Mouse (Mus musculus): ENCODE results near the gene Igf1r. TPM values are rescaled to one million over a fixed set of nuclear protein-coding genes. Genes with fewer than 3 reads are reported as not detected.

The Igf1r gene
- total RNA-seq, 2 experiments from 2014 or later, result 13.5 to 17.1 TPM

DNA sequence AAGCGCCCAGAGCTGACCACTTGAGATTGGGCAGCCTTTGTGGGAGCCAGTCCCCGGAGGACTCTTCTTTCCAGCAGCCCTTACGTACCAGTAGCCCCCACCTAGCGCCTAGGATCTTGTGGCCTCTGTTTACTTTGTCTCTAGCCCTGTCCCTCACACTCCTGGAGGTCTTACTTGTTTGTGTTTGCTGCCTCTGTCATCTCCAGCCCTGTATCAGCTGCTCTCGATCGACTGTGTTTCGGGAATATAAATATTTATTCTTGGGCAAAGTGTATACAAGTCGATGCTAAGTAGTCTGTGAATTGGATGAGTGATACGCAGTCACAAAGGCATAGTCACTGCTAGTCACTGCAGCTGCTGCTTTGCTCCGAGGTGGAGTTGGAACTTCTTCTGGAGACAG lies 147.8 kb downstream of the Igf1r start:
- no peak for ATAC-seq (replicated peaks; ENCODE audit: low FRiP score, poor library complexity, severe bottlenecking)

DNA sequence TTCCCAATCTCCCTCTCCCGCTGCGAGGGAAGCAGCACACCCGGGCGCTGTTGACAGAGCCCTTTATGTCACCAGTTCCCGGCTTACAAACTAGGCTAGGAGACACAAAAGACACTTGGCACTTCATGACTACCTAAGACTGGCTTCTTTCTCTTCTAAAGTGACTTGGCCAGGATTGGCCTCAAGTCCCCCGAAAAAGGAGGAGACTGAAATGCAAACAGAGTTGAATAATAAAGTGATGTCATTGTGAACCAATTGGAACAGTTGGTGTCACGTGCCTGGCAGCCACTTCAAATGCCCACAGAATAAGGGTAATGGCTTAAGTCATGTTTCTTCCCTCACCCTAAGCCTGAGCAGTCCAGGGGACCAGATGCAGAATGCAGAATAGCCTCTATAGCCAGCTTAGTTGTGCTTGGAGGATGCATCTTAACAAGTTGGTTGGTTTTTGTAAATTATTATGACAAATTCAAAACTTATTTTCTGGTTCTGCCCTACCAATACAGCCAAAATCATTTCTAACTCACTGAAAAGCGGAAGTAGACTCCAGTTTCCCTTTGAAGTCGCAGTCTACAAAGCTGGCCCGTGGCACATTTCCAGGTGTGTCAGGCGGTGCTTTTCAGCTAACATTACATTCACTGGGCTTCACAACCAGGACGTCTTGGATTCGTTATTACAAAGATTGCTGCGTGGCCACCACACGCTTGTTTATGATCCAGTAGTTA lies 150.0 kb downstream of the Igf1r start:
- no peak for ATAC-seq (replicated peaks; ENCODE audit: low FRiP score, poor library complexity, severe bottlenecking)

DNA sequence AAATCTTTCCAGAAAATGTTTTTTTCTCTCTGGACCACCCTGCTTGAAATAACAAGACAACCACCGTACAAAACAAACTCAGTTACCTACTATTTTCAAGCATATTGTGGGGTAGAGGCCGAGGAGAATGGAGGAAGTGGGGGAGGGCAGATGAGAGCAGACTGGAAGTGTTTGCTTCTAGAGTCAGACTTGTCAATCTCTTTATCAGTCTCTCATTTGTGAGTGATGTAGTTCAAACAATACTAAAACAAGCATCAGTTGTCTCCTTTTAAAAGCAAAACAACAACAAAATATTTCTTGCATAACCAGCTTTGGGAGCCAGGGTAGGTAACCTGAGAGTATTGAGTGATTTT lies 150.5 kb downstream of the Igf1r start:
- ATAC-seq (replicated peaks; ENCODE audit: low FRiP score, poor library complexity, severe bottlenecking), result no peak

DNA sequence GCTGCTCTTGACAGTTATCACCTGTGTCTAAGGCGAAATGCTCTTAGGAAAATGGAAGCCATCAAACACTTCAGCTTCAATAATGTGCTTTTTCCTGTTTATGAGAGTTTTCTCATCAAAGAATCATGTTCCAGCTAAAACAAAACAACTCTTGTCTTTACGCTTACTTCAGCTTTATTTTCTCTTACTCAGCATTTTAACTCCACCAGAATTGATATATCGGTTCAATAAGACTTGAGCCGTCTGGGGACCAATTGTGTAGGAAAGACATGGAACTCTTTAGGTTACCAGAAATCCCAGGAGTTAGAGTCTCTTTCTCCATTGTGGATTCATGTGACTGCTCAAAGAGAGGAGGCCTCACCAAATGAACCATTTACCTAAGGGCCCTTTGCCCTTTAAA lies 158.9 kb downstream of the Igf1r start:
- no peak for ATAC-seq (replicated peaks; ENCODE audit: low FRiP score, poor library complexity, severe bottlenecking)

DNA sequence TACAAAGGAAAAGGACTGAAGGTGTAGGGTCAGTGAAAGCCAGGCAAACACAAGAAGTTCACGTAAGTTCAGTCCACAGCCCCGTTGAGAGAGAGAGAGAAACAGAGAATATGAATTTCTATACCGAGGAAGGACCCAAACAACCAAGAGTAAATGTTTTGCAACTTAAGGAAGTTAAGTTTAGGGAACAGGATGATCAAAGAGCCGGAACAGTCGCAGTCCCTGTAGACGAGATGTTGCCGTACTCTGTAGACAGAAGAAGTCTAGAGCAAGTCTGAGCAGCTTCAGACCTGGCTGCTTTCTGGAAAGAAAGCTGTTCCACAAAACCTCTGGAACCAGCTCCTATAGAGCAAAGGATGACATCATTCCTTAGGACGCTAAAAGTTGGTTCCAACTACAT lies 160.0 kb downstream of the Igf1r start:
- ATAC-seq (replicated peaks; ENCODE audit: low FRiP score, poor library complexity, severe bottlenecking), result no peak

DNA sequence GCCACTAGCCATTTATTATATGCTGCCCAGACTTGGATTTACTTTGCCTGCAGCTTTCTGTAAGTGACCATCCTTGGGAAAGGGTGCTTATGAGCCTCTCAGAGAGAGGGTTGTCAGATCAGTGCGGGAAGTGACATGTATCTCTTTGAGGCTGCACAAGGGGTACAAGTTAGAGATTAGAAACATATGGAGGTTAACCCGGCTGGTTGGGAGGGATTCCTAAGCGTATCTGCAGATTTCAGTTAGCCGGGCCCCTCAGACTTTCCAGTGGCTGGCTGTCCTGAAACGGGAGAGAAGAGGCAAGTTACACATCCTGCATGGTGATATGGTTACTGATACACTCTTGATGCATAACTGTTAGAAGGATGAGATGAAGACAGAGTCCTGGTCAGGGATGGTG lies 161.7 kb downstream of the Igf1r start:
- ATAC-seq (replicated peaks; ENCODE audit: low FRiP score, poor library complexity, severe bottlenecking), result no peak

DNA sequence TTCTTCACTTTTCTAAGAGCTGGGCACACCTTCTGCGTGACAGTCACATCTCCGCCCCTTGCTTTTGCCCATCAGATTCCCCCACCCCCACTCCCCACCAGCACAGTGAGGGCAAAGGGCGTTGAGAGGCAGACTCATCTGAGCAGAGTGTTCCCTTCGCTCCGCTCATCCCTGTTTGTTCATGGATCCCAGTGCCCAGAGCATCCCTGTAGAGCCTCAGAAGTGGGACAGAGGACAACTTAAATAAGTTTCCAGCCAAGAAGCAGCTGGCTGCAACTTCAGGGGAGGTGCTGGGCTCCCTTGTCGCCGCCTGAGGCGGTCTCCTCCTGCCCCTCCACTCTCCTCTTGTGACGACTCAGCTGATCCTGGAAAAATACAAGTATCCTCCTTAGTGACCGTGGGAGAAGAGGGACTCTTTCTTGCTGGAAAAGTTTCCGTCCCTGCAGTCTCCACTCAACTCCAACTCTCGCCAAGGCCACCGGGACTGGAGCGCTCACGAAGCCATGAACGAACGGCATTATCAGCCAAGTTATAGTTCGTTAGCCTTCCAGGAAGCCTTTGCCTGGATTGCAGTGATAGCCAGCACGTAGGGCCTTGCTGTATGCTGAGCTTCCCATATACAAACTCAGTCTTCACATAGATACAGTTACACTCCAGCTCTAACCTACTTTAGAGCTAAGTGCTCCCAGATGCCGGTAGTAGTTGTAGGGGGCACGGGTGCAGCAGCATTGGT lies 162.5 kb downstream of the Igf1r start:
- ATAC-seq (replicated peaks; ENCODE audit: low FRiP score, poor library complexity, severe bottlenecking), result no peak

DNA sequence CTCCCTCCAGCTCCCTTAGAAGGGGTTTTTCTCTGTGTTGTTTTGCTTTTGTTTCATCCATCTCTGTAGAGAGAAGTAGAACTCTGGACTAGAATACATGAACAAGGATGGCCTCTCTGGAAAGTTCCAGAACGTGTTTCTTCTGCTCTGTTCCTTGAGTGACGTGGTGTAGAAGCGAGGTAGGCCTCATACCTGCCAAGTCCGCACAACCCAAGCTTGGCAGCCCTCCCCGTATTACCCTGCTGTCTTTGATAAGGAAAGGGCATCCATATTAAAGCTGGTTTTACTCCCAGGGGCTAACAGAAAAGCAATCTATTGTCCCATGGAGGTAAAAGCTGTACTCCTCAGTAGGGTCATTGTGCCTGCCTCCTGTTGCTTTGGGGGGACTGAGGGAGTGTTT lies 164.9 kb downstream of the Igf1r start:
- no peak for ATAC-seq (replicated peaks; ENCODE audit: low FRiP score, poor library complexity, severe bottlenecking)

DNA sequence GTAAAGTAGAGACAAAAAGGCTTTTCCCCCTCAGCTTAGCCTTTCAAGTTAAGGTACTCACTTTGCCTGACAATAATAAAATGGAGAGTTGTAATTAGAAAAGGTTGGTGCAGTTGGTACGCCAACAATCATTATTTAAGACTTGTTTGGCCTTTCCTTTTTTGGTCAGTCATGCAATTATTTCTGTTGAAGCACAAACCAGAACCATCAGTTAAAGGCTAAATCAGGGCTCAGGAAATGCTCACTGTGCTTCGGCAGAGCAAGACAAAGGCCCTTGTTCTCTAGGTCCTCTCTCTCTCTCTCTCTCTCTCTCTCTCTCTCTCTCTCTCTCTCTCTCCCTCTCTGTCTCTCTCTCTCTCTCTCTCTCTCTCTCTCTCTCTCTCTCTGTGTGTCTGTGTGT lies 165.4 kb downstream of the Igf1r start:
- ATAC-seq (replicated peaks; ENCODE audit: low FRiP score, poor library complexity, severe bottlenecking), result no peak

DNA sequence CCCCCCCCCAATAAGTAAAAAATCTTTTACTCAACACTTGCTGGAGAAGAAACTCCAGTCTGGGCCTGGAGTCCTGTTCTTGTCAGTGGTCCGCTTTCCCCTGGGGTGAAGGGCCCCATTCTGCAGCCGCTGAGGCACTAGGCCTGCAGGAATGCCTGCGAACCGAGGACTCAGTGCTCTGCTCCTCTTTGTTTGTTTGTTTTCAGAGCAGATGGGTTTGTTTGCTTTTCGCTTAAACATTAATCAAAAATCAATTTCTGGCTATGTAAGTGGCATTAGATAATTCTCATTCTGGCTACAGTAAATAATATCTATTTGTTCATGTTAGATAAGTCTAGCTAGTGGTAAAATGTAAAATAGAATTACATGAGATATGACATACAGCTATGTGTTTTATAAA lies 167.0 kb downstream of the Igf1r start:
- no peak for ATAC-seq (replicated peaks; ENCODE audit: low FRiP score, poor library complexity, severe bottlenecking)

DNA sequence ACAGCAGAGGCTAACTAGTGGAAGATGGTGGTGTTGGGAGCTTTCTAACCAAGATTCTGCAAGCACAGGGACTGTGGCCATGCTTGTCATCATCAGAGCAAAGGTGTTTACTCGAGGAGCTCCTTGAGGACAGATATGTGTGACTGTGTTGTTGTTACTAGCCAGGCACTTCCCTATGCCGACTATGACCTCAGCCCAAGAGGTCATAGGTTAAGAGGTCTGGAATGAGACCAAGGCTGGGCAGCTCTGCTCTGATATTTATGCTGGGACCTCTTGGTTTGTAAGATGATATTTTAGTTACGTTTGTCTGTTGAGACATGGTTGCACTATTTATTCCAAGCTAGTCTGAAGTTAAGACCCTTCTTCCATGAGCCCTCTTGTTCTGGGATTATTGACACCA lies 169.8 kb downstream of the Igf1r start:
- ATAC-seq (replicated peaks; ENCODE audit: low FRiP score, poor library complexity, severe bottlenecking), result no peak

DNA sequence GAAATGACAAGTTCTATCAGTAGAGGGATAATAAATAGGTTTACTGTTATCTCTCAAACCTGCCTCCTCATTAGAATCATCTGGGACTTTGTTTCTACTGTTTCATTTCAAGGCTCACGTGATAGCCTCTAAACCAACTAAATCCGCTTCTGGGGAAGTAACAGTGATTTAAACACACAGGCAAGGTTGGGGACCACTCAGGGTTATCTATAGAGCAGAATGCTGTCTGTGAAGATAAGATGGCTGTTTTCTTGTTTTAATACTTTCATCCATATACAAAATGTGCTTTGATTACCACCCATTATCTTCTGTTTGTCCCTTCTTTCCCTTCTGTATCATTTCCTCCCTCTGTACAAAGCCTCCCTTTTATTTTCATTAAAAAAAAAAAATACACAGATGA lies 172.7 kb downstream of the Igf1r start:
- ATAC-seq (replicated peaks; ENCODE audit: low FRiP score, poor library complexity, severe bottlenecking), result no peak

DNA sequence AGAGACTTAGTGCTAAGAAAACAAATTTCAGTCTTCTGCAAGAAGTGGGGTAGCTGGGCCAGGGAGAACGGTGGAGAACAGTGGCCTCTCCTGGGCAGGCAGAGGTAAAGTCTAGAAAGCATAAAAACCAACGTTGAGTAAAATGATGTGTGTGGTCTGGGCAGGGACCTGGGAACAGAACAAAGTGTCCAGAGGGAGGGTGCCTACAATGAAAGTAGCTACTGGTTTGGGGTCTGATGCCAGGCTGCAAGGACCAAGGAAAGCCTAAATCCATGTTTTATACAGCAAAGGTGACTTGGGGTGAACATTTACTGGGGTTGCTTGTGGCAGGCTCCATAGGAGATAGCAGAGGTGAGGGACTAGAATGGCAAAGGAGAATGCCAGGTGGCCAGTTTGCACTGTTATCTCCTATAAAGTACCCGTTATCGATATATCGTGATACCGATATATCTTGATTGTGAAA lies 175.2 kb downstream of the Igf1r start:
- ATAC-seq (replicated peaks; ENCODE audit: low FRiP score, poor library complexity, severe bottlenecking), result 0 out of 2 replicates have a peak, but pooled peaks have one; percentile 22

DNA sequence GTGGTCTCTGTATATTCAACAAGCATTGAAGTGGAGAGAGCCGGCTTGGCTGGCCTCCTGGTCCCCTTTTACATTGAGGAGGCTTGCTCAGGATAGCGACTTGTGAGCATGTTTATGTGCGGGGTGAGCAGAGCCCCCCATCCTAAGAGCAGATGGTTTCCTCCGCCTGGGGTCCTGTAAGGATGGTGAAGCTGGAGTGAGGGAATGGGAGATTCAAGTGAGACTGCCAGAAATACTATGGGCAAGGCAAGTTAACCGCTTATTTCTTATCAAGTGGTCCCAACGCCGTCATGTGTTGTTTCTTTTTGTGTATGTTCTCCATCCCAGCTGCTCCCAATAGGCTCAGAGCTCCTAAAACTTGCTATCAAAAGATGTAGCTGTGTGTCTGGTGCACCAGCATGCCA lies 175.6 kb downstream of the Igf1r start:
- no peak for ATAC-seq (replicated peaks; ENCODE audit: low FRiP score, poor library complexity, severe bottlenecking)

DNA sequence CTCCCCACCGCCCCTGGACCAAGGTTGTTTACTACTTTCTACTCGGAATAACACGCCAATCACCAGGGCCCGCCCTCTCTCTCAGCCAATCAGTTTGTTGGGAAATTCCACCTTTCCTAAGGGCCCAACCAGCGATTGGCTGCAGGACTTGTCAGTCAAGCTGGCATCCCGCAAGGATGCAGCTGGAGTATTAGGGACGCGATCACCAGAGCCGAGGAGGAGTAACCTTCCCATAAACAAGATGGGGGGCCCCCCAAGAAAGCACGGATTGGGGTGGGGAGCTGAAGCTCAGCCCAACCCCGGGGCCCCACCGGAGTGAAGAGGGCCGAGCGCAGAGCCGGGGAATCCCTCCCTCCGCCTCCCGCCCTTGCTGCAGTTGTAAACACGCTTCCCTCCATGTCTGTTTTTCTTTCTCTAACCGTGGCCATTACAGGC lies 176.5 kb downstream of the Igf1r start:
- ATAC-seq (replicated peaks; ENCODE audit: low FRiP score, poor library complexity, severe bottlenecking), result peak; percentile 90

DNA sequence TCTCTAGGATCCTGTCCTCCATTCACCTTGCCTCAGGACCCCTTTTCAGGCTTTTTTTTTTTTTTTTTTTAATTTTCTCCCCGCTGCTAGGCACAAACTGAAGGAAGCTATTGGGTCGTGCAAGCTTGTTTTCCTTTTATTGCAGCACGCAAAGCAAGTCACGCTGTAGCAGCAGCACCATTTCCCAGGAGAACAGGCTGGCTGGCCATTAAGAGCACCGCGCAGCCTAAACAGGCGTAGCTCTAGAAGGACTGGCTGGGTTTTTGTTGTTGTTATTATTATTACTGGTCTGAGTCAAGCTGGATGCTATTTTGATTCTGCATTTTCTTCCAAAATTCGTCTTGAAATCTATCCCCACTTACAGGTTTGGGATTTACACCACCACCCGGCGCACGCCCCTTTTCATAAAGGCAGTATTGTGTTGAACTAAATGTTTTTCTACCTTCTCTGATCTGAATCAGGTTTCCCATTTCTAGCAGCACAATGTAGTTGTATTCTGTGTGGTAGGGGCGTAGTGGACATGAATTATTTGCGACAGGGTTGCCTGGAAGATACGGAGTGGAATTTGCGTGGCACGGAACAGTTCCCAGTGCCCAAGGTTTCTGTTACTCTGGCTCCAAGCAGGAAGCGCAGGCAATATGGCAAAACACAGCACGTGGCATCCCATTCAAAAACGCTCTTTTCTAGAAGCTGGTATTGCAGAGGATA lies 177.1 kb downstream of the Igf1r start:
- peak; percentile 65 for ATAC-seq (replicated peaks; ENCODE audit: low FRiP score, poor library complexity, severe bottlenecking)

DNA sequence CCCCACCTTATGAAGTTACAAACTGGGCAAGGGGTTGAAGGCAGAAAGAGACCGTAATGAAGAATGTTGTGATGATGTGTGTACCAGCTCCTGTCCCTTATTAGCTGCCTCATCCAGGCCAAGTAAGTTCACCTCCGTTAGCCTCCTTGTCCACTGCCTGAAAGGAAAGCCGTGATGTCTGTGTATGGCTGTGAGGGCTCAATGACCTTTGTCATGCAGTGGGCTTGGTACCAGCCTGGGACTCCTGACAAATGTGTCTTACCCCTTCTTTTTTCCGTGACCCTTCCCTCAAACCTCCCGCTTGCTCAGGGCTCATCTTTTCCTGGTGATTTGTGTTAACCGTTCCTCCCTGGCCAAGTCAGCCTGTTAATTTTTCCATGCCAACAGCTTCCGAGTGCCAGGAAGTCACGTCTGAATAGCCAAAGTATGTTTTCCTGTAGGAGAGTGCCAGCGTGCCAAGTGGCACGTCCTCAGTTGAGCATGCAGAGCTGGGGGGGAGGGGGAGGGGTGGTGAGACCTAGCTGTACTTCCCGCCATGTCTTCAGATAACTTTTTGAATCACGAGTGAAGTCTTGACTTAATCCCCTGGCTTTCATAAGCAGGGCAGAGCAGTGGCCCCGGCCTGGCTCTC lies 178.4 kb downstream of the Igf1r start:
- no peak for ATAC-seq (replicated peaks; ENCODE audit: low FRiP score, poor library complexity, severe bottlenecking)

DNA sequence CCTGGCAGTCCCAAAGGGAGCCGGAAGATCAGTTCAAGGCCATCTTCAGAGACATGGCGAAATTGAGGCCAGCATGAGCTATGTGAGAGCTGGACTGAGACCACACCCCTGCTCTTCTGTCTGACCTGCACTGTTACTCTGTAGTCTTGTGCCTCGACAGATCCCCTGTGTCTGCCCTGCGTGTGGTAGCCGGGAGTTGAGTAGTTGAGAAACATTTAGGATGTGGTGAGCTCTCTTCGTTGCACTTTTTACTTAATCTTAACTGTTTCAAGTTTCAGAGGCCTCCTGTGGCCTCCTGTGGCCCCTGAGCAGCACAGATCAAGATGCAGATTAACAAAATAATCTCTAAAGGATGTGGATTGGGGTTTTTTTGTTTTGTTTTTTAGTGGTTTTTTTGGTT lies 181.1 kb downstream of the Igf1r start:
- ATAC-seq (replicated peaks; ENCODE audit: low FRiP score, poor library complexity, severe bottlenecking), result no peak

DNA sequence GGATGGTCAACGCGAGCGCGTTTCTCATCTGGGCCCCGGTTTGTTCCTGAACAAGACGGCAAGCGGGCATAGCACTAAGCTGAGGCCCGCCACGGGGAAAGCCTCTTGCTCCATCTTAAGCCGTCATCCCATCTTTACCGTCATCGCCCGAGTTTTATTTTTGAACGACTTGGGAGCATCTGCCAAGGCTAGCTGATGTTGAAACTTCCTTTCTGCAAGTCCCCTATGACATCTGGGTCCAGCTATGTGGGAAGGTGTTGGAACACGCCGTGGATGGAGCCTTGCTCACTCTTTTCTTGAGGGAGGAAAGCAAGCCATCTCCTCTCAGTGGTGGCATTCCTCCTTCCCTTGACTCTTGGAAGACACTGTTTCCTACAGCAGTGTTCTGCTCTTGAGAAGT lies 182.3 kb downstream of the Igf1r start:
- ATAC-seq (replicated peaks; ENCODE audit: low FRiP score, poor library complexity, severe bottlenecking), result no peak

DNA sequence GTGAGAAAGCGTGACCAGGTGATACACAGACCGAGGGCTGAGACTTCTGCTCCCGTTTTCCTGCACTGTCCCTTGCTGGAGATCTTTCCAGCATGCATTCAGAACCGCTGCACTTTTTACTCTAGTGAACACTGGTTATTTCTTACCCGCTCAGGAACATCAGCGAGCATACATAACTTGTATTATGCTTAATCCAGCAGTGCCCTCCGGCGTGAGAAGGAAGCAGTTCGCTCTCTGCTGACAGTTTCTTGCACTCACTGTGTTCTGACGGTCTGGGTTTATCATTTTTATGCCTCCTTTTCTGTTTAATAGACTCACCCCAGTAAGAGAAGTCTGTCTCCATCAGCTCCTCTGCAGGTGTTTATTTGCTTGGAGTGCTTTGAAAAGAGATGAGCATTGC lies 183.4 kb downstream of the Igf1r start:
- ATAC-seq (replicated peaks; ENCODE audit: low FRiP score, poor library complexity, severe bottlenecking), result no peak
